Mouse (Mus musculus): ENCODE data around the gene Rbp7.
"Not testable (repeated sequence)": the region's sequence is repeated elsewhere in the genome, so short reads cannot be mapped to it uniquely, and the experiment has no call there.

Gene Rbp7

DNA sequence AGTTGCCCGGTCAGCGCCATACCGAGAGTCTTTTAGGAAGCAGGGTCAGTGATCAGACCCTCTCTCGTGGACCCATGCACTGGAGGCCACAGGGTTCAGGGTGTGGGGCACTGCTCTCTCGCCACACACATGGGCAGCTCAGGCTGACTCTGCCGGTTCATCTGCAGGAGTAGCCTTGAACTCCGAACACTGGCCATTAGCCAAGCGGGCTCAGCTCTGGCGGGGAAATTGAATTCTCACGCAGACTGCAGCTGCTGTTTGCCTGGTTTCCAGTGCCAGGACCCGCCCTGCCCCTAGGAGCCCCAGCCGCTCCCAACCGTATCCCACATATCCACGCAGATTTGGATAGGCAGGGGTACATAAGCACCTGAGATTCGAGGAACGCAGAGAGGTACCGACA, 515 bp downstream of the Rbp7 start:
- DNase-seq, result no peak

DNA sequence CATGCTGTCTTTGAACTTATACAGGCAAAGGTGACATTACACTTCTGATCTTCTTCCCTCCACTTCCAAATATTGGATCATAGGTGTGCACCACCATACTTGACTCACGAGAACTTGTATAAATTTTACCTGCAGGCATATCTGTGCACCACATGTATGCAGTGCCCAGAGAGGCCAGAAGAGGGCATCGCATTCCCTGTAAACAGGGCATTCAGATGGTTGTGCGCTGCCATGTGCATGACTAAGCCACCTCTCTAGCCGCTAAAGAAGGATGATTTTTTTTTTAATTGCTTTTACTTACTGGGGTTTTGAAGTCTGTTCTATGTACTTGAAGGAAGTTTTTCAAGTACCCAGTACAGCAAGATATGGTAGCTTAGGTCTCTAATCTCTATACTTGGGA, 1.1 kb downstream of the Rbp7 start:
- DNase-seq, result peak; percentile 40 to 49

GRCm38 (mm10) chr4:149450636-149451035, 4.1 kb downstream of the Rbp7 start:
- DNase-seq, result no peak

DNA sequence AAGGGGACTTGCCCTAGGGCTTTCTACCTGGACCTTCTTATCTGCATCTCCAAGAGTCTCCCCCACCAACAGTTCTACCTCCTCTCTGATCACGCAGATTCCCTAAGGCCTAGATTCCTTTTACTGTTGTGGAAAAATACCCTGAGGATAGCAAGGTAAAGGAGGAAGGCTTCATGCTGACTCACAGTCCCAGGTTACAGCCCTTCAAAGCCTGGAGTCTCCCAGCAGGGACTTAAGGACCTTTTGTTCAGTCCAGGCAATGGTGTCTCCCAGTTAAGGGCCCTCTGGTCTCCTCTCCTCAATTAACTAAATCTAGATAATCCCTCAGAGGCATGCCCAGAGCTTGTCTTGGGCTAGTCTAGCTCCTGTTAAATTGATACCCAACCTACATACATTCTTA, 8.5 kb downstream of the Rbp7 start:
- no peak for DNase-seq

DNA sequence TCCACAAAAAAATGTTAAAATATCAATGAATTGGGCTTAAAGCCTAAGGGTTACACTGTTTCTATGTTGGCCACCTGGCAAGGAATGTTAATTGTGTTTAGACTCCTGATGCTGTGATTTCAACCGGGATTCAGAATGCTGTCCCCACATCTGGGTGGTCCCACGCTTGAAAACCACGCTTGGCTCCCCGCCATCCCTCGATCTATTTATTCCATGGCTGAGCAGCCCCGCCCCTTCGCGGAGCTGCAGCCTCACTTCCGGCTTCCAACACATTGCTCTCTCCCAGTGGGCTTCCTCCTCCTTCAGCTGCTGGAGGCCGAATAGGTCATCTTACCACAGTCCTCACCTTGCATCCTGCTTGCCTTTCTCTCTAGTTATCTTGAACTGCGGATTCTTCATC, 8.9 kb downstream of the Rbp7 start:
- no peak for DNase-seq

GRCm38 (mm10) chr4:149444964-149445701, 9.6 kb downstream of the Rbp7 start:
- DNase-seq, result peak; percentile 83

- DNase-seq, result no peak
These were observed 10.3 kb downstream of the Rbp7 start for GRCm38 (mm10) chr4:149444465-149444864.

- DNase-seq, result no peak
These were observed 12.3 kb downstream of the Rbp7 start for GRCm38 (mm10) chr4:149442436-149442835.

GRCm38 (mm10) chr4:149440576-149440975, 14.2 kb downstream of the Rbp7 start:
- DNase-seq, result no peak

DNA sequence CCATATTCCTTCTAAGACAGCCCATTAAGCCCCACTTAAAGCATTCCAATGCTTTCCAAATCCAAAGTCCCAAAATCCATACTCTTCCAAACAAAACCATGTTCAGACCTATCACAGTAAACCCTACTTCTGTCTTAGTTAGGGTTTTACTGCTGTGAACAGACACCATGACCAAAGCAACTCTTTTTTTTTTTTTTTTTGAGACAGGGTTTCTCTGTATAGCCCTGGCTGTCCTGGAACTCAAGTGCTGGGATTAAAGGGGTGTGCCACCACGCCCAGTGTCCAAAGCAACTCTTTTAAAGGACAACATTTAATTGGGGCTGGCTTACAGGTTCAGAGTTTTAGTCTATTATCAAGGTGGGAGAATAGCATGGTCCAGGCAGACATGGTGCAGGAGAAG, 22.9 kb downstream of the Rbp7 start:
- not testable (repeated sequence) for DNase-seq

- DNase-seq, result no peak
These were observed 25.2 kb downstream of the Rbp7 start for GRCm38 (mm10) chr4:149429592-149429991.

DNA sequence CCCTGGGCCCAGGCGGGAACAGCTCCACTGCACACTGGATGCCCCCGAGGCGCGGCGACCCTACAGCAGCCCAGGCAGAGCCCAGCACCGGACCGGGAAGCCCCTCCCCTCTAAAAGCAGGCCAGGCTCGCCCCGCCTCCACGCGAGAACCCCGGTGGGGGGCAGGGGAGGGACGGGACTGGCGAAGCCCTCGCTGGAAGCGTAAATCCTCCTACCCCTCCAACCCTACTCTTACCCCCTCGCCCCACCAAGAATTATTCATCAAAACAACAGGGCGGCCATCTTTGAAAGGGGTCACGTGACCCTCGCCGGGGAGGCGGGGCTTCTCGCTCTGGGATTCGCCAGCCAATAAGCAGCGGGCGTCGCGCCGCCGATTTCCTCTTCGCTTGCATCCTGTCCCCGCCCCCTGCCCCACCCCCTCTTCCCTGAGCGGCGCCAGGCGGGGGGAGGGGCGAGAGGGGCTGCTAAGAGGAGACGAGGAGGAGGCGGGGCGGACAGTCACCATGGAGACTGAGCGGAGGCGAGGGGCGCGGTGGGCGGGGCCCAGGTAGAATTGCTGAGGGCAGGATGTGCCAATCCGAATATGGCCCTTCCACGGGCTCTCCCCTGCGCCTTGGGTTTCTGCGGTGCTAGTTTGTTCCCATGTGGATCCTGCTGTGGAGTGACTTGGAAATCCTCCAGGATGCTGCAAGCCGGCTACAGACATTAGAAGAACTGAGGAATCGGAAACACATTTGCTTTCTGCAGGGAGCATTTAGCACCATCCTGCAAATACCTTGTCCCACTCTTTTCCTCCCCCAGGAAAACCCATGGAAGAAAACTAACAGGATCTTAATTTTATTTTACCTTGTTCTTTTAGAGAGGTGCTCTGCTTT, 28.2 kb downstream of the Rbp7 start, which contains the start of gene Ube4b:
Ube4b (minus strand) TSS at position 425 of the 875 bp plus-strand sequence.
- peak; percentile 96 for DNase-seq

DNA sequence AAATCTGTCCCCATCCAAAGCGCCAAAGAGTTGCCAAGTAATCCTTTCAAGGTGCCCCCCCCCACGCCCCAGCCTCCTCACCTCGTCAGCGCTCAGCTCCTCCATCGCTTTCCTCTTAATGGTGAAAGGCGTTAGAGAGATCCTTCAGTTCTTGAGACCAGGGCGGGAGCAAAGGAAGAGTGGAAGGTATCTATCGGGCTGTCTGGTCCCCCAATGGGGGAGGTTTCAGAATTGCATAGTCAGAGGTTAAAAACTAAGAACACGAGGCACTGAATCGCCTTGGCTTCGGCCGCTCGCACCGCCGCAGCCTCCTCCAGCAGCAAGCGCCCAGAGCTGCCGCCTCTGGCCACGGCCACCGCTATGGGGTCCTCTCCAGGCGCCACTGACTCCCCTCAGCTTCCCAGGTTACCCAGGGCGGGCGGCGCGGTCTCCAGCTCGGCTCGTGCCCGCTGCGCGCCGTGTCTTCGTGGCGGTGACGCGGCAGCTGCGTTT, 28.9 kb downstream of the Rbp7 start:
- peak in 1 of 2 experiments; percentile 34 for DNase-seq

DNA sequence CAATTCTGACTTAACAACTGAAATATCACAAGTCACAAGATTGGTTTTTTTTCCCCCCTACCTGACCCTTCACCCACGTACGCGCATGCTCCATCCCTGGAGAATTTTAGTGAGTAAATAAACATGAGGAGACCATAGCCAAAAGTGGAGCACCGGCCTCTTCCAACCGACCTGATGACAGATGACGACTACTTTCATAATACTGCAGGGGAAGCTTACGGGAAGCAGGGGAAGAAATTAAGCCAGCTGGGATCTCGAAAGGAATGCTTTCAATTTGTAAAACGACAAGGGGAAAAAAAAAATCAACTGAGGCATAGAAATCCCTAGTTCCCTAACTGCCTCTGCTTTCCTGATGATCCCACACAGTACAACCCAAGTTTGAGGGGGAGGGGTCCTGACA, 30.0 kb downstream of the Rbp7 start:
- no peak for DNase-seq

GRCm38 (mm10) chr4:149417854-149418365, 36.9 kb downstream of the Rbp7 start:
- DNase-seq, result no peak

DNA sequence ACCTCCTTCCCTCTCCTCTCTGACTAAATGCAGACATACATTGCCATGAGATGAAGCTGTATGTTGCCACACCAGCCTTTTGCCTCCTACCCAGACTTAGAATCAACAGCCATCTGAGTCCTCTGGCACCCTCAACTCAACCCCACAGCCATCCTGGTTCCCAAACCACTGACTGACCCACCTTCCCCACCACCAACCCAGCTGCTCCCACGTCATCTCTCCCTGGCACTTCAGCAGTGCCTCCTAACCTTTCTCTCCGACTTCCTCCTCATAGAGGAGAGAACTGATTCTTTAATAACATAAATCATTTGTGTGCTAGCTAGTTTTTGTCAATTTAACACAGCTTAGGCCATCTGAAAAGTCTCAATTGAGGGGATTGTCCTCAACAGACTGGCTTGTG, 37.8 kb downstream of the Rbp7 start:
- no peak for DNase-seq

- no peak for DNase-seq
These were observed 38.4 kb downstream of the Rbp7 start for GRCm38 (mm10) chr4:149416417-149416816.

DNA sequence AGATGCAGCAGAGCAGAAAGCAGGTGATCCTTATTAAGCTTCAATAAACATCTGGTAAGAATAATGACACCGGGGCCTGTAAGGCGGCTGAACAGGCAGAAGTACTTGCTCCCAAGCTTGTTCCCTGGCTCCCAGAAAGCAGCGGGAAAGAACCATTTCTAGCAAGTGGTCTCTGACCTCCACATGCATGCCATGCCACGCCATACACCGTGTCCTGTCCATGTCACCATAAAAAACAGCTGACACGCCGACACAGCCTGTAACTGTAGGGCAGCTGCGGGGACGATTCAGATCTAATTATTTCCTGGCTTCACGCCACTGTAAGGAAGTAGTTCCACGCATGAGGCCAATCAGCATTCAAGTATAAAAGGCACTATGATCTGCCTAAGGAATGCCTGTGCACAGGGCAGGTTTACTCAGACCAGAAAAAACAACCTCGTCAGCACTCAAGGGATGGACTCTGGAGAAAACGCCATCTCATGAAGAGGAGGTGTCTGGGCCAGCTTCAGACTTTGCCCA, 39.1 kb downstream of the Rbp7 start:
- DNase-seq, result no peak

DNA sequence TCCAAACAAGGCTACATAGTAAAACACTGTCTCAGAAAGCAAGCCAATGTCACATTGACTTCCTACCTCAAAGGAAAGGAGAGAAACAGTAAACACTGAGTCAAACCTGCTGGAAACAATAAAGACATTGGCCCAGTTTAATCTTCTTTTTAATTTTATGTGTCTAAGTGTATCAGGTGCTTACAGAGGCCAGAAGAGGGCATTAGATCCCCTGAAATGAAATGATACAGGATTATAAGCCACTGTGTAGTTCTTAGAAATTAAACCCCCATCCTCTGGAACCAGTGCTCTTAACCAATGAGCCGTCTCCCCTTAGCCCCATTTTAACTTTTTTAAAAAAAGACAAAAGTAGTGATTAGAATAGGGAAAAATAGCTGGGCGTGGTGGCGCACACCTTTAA, 40.5 kb downstream of the Rbp7 start:
- no peak for DNase-seq

GRCm38 (mm10) chr4:149409759-149410158, 45.0 kb downstream of the Rbp7 start:
- no peak for DNase-seq

GRCm38 (mm10) chr4:149408331-149408730, 46.4 kb downstream of the Rbp7 start:
- DNase-seq, result no peak

DNA sequence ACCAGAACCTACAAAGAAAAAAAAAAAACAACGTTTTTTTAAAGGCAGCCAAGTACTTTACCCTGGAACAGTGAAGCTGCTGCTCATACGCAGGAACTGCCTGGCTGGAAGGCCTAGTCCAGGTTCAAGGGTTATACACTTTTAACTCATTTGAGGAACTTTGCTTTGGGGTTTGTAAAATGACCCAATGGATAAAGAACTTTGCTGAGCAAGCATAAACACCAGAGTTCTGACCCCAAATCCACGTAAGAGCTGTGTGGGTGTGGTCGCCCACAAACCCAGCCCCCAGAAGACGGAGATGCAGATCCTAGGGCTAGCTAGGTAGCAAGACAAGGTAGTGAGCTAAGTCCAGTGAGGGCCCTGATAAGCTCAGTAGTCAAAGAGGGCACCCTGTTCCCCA, 47.3 kb downstream of the Rbp7 start:
- no peak for DNase-seq

DNA sequence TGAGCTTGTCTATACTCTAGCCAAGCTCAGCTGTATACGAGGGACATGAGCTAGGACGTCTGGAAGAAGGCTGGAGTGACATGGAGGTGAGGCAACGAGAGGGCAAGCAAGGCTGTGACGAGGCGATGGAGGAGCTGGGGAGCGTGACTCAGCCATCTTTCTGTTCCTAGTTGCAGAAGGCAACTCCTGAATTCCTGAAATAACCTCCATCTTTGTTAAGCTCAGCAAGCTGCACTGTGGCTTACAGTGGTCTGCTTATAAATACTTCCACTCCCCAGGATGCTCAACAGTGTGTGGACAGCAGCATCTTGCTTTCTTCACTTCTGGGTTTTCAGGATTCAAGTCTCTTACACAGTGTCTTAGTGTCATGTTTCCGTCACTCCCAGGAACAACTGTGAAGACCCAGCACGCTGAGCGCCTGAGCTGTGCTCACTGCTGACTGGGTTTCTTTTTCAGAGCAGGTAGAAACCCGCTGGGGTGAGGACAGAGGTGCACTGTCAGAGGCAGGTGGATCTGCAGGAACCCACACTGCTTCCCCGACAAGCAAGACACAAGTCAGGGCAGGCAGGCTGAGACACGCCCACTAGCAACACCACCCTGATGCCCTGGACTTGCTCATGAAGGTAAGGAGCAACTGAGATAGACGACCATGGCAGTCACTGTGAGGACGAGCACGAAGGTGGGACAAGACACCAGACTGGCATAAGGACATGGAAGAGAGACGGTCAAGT, 48.9 kb downstream of the Rbp7 start:
- DNase-seq, result no peak
